Mouse (Mus musculus) heart, postnatal 0 days (tissue): ENCODE data around the gene Nr3c2. TPM values are rescaled to one million over a fixed set of nuclear protein-coding genes. Genes with fewer than 3 reads are reported as not detected.

Experiments used
- ATAC-seq: fragments of 200-750 bp; cut with Nextera tagmentation; 2 replicates; pipeline ENCODE4 v1.8.0; 2017; ENCODE audit warnings: low read depth, moderate number of reproducible peaks, moderate library complexity; ENCODE audit not compliant: insufficient read depth
- DNase-seq: peaks from one replicate; pipeline ENCODE4 v3.0.0-alpha.2; 2016; ENCODE audit warnings: low spot score
- H3K27ac ChIP-seq: fragments of 300-500 bp; sonication (generic); 2 replicates; pipeline ENCODE4 v1.5.1; 2014; ENCODE audit warnings: low read depth, mild to moderate bottlenecking
- H3K27me3 ChIP-seq: fragments of 300-500 bp; sonication (generic); 2 replicates; pipeline ENCODE4 v1.6.1; 2014; ENCODE audit warnings: low read length, mixed read lengths; ENCODE audit not compliant: control insufficient read depth, insufficient read depth
- H3K36me3 ChIP-seq: fragments of 300-500 bp; sonication (generic); replicated peaks from 2 replicates; pipeline ENCODE4 v1.6.1; 2014; ENCODE audit warnings: low read length, mixed read lengths; ENCODE audit not compliant: control insufficient read depth, insufficient read depth
- H3K4me1 ChIP-seq: fragments of 300-500 bp; sonication (generic); 2 replicates; pipeline ENCODE4 v1.6.1; 2014; ENCODE audit warnings: antibody characterized with exemption; ENCODE audit not compliant: control insufficient read depth, insufficient read depth
- H3K4me2 ChIP-seq: fragments of 300-500 bp; sonication (generic); 2 replicates; pipeline ENCODE4 v1.6.1; 2014; ENCODE audit warnings: low read depth, mild to moderate bottlenecking, low read length, moderate library complexity
- H3K4me3 ChIP-seq: fragments of 300-500 bp; sonication (generic); 2 replicates; pipeline ENCODE4 v1.5.1; 2014; ENCODE audit warnings: low read depth, low read length
- H3K9ac ChIP-seq: fragments of 300-500 bp; sonication (generic); replicated peaks from 2 replicates; pipeline ENCODE4 v1.6.1; 2014; ENCODE audit warnings: low read depth, low read length, mixed read lengths
- H3K9me3 ChIP-seq: fragments of 300-500 bp; sonication (generic); replicated peaks from 2 replicates; pipeline ENCODE4 v1.6.1; 2016; ENCODE audit warnings: low read length; ENCODE audit not compliant: control insufficient read depth
- CTCF ChIP-seq: IDR thresholded peaks from 2 replicates; pipeline ENCODE4 v1.5.1; 2016; ENCODE audit warnings: antibody characterized with exemption, control low read depth, low read depth
- EP300 ChIP-seq: IDR thresholded peaks from 2 replicates; pipeline ENCODE4 v1.6.1; 2016; ENCODE audit warnings: antibody characterized with exemption, low read depth
- WGBS: fragments of 180-500 bp; shearing (Covaris S2); extraction: QIAGEN DNeasy Blood & Tissue Kit; methylation state at CpG from one replicate; pipeline ENCODE4 v1.1.7; 2014; 5-methylcytosine and 5-hydroxymethylcytosine counted together
- polyA plus RNA-seq: library from polyadenylated mRNA; unstranded; fragments of >200 nt; fragmentation: Nextera tagmentation; extraction: Ambion mirVana; gene quantifications from 2 replicates; pipeline ENCODE4 v1.2.1, GENCODE M21; 2015
- total RNA-seq: library from RNA; depleted of rRNA; stranded (reverse); fragments of >200 nt; gene quantifications from 2 replicates; pipeline ENCODE4 v1.2.3, GENCODE M21; 2014; ENCODE audit warnings: low replicate concordance

Gene Nr3c2
- total and polyA plus RNA-seq, 2 experiments from 2014 or later: 7.6 to 10.8 TPM

DNA sequence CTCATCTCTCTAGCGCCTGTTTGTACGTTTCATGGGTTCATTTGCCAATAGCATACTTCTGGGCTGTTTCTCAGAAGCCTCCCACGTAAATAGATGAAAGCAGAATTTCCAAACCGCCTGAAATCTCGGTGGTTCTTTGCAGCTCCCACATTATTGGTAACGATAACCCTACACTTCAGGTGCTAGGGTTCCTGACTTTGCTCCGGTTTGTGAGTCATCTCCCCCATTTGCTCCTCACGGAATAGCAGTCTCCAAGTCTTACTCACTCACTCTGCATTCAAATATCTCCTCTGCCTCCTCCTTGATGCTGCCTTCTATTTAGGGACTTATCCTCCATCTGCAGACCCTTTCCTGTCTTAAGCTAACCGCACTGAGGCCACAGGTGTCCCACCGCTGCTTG is 215.5 kb downstream of the Nr3c2 start:
- H3K27ac ChIP-seq: no peak overlapping the region
- no peaks in the 10 kb centered on the region for H3K9me3 ChIP-seq
- ATAC-seq (no peak), DNase-seq (no peak)
- no peak overlapping the region for H3K4me3 ChIP-seq
- H3K27me3 ChIP-seq: no peaks in the 10 kb centered on the region
- no peak overlapping the region for H3K4me2 ChIP-seq
- TF ChIP-seq EP300: no peak
- TF ChIP-seq CTCF: no peak
- no peaks in the 10 kb centered on the region for H3K4me1 ChIP-seq
- 84% methylated on average over 10 of the region's 10 CpGs for WGBS
- H3K36me3 ChIP-seq: no peaks in the 10 kb centered on the region
- H3K9ac ChIP-seq: no peak overlapping the region

GRCm38 (mm10) chr8:77116419-77117079 is 217.3 kb downstream of the Nr3c2 start:
- no peaks in the 10 kb centered on the region for H3K27me3 ChIP-seq
- WGBS: 39% methylated on average over 7 of the region's 7 CpGs
- H3K36me3 ChIP-seq: no peaks in the 10 kb centered on the region
- no peak overlapping the region for H3K4me3 ChIP-seq
- no peak overlapping the region for H3K9ac ChIP-seq
- H3K27ac ChIP-seq: no peak overlapping the region
- DNase-seq (no peak), ATAC-seq (no peak)
- TF ChIP-seq EP300 (no peak), CTCF (no peak)
- no peaks in the 10 kb centered on the region for H3K9me3 ChIP-seq
- H3K4me2 ChIP-seq: no peak overlapping the region
- peaks cover 9% of the 10 kb centered on the region; the same call in 1 of the 2 replicates for H3K4me1 ChIP-seq

GRCm38 (mm10) chr8:77120810-77121570 is 221.7 kb downstream of the Nr3c2 start:
- TF ChIP-seq EP300: no peak
- TF ChIP-seq CTCF: no peak
- no peaks in the 10 kb centered on the region for H3K27me3 ChIP-seq
- no peaks in the 10 kb centered on the region for H3K36me3 ChIP-seq
- no peak overlapping the region for H3K9ac ChIP-seq
- no peak overlapping the region for H3K4me2 ChIP-seq
- WGBS: 52% methylated on average over 10 of the region's 10 CpGs
- DNase-seq (no peak), ATAC-seq (no peak)
- H3K4me3 ChIP-seq: no peak overlapping the region
- no peaks in the 10 kb centered on the region for H3K9me3 ChIP-seq
- H3K4me1 ChIP-seq: peaks cover 16% of the 10 kb centered on the region
- 0 out of 2 replicates have a peak overlapping the region, but pooled peaks have one; percentile 1 for H3K27ac ChIP-seq

GRCm38 (mm10) chr8:77121571-77121890 is 222.3 kb downstream of the Nr3c2 start:
- Histone ChIP-seq H3K4me2 (no peak overlapping the region), H3K4me1 (peaks cover 16% of the 10 kb centered on the region), H3K27me3 (no peaks in the 10 kb centered on the region), H3K27ac (no peak overlapping the region), H3K9ac (no peak overlapping the region), H3K36me3 (no peaks in the 10 kb centered on the region), H3K4me3 (no peak overlapping the region), H3K9me3 (no peaks in the 10 kb centered on the region)
- TF ChIP-seq CTCF (no peak), EP300 (no peak)
- ATAC-seq (no peak), DNase-seq (no peak)
- WGBS: 25% methylated on average over 1 of the region's 1 CpGs

GRCm38 (mm10) chr8:77122300-77122699 is 223.1 kb downstream of the Nr3c2 start:
- peak overlapping the region; percentile 39 for H3K27ac ChIP-seq
- 16% methylated on average over 5 of the region's 5 CpGs for WGBS

DNA sequence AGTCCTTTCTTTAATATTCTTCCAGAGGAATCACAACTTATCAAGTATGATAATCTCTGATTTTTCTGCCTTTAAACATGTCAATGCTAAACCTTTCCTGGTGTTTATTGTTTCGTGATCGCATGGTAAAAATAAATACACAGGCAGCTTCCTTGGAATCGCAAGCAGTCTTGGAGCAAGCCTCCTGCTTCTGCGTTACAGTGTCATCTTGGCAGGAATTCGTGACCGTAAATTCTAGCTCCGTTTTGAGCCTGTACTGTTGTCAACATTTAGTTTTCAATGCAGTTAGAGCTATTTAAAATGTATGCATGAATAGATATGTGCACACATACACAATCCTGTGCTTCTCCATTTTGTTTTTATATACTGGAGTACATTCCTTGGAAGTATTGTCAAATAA is 226.5 kb downstream of the Nr3c2 start:
- H3K9ac ChIP-seq: no peak overlapping the region
- ATAC-seq: no peak
- no peaks in the 10 kb centered on the region for H3K27me3 ChIP-seq
- no peak overlapping the region for H3K27ac ChIP-seq
- H3K36me3 ChIP-seq: no peaks in the 10 kb centered on the region
- DNase-seq: no peak
- peaks cover 12% of the 10 kb centered on the region for H3K4me1 ChIP-seq
- no peak overlapping the region for H3K4me2 ChIP-seq
- TF ChIP-seq CTCF (no peak), EP300 (no peak)
- no peak overlapping the region for H3K4me3 ChIP-seq
- no peaks in the 10 kb centered on the region for H3K9me3 ChIP-seq
- 88% methylated on average over 7 of the region's 7 CpGs for WGBS

More at GRCm38 (mm10) chr8:77122300-77122699, 223.1 kb downstream of the Nr3c2 start:
- ATAC-seq (peak; percentile 78), DNase-seq (peak; percentile 80)
- TF ChIP-seq CTCF (no peak), EP300 (0 out of 2 replicates have a peak, but pooled peaks have one; percentile 30)
- Histone ChIP-seq H3K4me2 (no peak overlapping the region), H3K9me3 (no peaks in the 10 kb centered on the region), H3K4me3 (no peak overlapping the region), H3K36me3 (no peaks in the 10 kb centered on the region), H3K27me3 (no peaks in the 10 kb centered on the region), H3K4me1 (peaks cover 16% of the 10 kb centered on the region), H3K9ac (no peak overlapping the region)
